Mouse (Mus musculus) layer of hippocampus, postnatal 10 days (tissue): ENCODE results near the gene Itpk1. TPM values are rescaled to one million over a fixed set of nuclear protein-coding genes. Genes with fewer than 3 reads are reported as not detected.

Source experiments
- DNase-seq, 2 experiments: peaks; one replicate each; pipeline ENCODE4 v3.0.0; 2021; ENCODE audit warnings: low spot score in 2 of 2
- microRNA-seq, 2 experiments: library from miRNA; unstranded; fragments of <30 nt; microRNA quantifications; one replicate each; pipeline ENCODE4 v1.2.0; 2021
- total RNA-seq, 2 experiments: library from RNA; stranded (reverse); gene quantifications; 2 replicates each; pipeline ENCODE4 v1.2.3; 2021

The Itpk1 gene
- total RNA-seq, 2 experiments from 2014 or later = 49.4 to 52.8 TPM

DNA sequence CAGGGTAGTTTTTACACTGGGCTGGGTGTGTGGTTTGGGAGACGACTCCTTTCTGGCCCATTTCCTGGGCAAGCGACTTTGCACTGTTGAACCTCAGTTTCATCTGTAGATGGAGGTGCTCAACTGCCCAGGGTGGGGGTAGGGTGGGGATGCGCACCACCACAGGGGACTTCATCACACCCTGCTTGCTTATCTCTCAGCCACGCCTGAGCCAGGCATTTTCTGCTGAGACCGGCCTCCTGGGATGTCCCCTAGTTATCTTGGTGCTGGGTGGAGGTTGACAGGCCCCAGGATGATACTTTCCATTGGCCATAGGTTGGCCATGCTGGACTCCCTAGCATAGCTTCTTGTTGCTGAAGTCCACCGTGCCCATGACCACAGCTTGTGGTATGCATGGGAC, 139.6 kb downstream of the Itpk1 start:
- no peak for DNase-seq

DNA sequence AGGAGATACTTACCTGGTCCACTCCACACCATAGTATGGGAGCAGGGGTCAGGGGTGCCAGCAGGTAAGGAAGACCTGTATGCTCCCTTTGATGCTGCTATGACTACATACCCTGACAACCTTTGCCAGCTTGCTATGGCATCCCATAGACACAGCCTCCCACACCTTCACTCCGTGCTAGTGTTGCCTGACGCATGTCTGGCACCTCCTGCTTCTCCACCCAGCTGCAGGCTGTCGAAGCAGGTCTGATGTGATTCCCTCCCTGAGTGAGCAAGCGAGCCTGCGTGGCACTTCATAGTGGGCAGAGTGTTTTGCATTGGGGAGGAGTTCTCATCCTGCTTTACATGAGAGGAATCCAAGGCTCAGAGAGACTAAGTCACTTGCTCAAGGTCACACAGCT, 147.4 kb downstream of the Itpk1 start:
- no peak for DNase-seq

DNA sequence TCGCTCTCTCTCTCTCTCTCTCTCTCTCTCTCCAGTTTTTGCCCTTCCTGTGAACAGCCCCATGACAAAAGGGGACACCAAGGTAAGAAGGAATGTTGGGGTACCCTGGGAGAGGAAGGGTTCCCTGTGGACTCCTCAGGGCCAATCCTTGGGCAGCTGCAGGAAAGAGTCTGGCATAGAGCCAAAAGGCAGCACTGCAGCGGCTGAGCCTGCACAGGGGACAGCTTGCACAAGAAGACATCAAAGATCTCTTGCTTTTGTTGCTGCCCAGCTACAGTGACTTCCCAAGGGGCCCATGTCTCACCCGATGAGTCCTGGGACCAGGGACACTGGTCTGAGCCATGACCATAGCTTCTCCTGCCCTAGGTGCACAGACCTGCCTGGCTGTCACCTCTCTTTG, 148.9 kb downstream of the Itpk1 start:
- no peak for DNase-seq

DNA sequence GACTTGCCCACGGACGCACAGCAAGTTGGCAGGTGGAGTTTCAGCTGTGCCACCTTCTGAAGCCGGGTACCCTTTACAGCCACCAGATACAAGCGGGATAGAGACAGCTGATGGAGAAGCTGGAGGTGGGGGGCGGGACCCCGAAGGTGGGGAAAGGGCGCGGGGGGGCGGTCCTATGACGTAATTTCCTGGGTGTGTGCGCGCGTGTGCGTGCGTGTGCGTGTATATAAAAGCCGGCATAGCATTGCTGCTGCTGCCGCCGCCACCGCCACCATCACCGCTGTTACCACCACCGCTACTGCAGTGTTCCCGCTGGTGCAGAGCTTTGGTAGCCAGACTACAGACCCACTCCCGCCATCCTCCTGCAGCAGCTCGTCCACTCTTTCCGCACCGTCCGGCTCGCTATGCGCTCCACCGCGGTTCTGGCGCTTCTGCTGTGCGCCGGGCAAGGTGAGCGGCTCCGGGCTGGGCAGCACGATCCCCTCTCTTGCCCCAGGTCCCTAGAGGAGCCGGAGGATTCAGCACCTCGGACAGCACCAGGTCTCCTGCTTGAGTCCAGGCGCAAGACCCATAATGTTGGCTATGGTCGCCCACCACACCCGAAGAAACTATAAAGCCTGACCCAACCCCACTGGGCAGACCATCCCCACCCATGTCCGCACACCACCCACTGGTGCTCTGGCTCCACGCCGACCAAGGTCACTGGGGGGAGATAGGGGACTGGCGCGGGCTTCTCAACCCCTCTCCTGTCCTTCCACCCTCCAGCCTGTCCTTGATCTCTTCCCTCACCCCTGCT, 149.8 kb downstream of the Itpk1 start, which contains the start of gene Chga:
Gene Chga (plus strand): TSS at position 249 of the 796 bp plus-strand sequence.
- DNase-seq = peak; percentile 75 to 81

DNA sequence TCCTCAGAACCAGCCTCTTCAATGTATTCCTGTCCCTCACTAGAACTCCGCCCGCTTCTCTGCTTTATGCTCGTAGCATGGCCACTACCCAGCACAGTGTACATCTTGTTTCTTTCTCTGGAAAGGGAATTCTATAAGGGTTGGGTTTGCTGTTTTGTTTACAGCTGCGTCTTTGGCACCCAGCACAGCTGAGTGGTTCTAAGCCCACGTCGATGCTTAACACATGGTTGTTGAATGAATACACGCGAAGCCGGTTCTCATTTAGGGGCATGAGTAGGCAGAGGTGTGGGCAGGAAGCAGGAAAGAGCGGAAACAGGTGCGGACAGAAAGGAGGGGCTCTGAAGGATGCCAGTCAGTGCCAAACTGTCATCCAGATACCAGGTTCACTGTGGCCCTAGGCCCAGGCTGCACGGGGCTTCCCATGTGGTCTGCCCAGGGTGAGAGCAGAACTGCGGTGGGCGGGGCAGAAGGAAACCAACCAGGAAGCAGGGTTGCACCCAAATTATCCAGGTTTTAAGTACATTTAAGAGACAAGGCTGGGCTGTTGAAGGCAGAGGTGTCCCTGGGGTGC, 150.9 kb downstream of the Itpk1 start:
- no peak for DNase-seq

DNA sequence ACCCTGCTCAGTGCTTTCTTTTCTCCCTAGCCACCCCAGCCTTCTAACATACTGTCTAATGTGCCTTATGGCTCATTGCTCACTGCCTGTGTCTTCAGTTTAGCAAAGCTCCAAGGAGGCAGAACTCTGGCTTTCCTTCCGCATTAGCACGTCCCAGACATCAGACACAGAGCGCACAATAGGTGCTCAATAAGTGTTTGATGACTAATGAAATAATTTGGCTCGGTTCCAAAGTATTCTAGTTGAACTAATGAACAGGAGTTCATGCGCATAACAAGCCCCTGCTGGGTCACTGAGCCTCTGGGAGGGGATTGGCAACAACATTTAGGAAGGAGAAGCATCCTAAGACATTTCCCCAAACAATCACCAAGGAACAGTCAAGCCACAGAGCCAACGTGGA, 152.7 kb downstream of the Itpk1 start:
- DNase-seq = no peak

DNA sequence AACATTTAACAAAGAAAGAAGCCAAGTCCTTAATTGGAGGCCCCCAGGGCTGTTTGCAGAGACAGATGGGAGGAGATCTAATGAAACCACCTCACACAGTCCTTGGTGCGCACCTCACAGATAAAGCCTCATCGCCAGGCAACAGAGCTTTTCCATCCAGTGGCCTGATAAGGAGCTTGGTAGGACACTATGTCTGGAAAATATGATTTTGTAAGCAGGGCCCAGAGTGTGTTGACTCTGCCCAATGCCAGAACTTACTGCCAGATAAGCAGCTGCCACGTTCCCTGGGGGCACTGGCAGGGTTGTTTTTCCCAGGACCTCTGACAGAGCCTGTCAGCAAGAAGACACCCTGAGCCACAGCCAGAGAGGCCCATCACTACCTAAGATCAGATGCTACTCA, 153.5 kb downstream of the Itpk1 start:
- DNase-seq = no peak

DNA sequence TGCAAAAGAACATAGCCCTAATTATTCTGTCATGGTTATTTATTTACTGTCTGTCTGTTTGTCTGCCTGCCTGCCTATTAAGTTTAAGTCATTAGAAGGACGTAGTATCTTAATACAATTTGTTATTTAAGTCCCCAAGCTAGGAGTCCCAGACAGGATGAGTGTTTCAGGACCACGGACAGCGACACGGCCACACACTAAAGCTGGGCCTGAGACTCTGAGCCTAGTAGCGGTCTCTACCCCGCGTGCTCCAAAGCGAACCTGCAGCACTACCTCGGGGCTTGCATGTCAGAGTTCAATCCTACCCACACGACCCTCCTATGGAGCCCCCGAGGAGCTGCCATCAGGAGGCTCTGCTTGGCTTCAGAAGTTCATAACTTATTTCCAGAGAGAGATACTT, 154.2 kb downstream of the Itpk1 start:
- DNase-seq = peak; percentile 56 to 66

DNA sequence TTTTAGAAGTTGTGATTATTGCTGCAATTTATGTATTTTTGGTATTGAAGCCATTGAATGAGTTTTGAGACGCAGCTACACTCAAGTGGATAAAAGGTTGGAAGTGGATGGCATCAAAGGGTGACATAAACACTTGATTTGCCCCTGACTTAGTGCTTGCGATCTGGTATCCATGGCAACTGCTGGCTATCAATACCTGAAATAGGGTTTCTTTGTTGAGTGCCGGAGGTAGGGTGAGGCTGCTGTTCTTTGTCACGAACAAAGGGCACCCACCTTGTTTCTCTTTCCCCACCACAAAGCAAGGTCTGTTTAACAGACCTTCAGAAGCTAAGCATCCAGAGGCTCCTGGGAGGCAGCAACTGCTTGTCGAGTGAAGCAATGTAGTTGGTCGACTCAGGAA, 159.6 kb downstream of the Itpk1 start:
- DNase-seq = no peak

DNA sequence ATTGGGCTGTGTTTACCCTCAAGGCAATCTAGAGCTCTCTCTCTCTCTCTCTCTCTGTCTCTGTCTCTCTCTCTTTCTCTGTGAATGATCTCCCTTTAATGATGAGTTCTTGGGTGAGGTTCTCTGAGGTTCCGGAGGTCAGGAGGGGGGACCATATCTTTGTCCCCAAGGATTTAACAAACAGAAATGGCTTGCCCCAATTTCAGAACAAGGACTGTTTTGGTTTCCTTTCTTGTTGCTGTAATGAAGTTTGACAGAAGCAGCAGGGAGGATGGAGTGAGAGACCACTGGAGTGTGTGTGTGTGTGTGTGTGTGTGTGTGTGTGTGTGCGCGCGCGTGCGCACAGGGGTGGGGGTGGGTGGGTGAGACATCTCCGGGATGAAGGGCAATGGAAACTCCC, 163.6 kb downstream of the Itpk1 start:
- DNase-seq = no peak

DNA sequence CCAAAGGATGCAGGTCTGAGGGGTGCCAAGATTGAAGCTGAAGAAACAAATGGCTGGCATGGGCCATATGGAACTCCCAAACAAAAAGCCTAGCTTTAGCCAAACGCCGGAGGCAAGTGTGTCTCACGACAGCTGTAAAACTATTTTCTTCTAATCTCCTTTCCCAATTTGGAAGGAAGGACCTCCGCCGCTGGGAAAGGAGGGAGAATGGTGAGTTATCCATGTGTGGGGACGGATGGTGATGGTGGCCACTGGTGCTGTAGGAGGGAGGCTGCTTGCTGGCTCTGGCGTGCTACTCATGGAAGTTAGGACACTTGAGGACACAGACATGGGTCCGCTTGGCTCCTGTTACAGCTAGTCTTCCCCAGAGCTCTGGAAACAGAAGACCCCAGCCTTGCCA, 164.5 kb downstream of the Itpk1 start:
- no peak for DNase-seq

DNA sequence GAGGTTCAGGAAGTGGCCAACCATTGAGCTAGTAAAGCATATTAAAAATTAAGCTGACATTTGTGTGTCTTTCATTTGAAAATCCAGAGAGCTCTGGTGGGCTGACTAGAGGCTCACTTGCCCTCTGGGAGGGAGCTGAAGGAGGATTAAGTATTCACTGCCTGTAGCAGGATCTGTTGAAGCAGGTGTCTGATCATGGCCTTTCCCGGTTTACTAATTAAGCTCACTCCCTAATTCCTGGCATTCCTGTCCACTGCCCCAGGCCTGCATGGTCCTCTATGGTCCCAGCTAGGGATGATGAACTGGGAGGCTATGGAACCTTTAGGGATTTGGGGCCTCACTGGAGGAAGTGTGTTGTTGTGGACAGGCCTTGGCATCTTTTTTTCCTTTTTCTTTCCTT, 168.9 kb downstream of the Itpk1 start:
- DNase-seq = no peak

DNA sequence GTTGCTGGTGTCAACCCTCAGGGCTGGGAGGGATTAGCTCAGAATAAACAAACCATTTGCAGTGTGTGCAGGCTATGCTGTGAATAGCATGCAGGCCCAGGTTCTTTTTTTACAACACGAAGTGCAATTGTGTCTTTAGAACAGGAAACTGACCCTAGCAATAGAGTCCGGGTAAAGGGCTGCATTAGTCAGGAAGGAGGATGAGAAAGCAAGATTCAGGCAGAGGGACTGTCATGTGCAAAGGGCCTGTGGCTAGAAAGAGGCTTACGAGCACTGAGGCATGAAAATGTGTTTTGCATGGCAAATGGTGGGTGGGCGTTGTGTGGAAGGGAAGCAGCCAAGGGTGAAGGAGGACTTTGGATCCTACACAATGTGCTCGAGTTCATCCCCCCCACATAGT, 176.7 kb downstream of the Itpk1 start:
- DNase-seq = no peak

DNA sequence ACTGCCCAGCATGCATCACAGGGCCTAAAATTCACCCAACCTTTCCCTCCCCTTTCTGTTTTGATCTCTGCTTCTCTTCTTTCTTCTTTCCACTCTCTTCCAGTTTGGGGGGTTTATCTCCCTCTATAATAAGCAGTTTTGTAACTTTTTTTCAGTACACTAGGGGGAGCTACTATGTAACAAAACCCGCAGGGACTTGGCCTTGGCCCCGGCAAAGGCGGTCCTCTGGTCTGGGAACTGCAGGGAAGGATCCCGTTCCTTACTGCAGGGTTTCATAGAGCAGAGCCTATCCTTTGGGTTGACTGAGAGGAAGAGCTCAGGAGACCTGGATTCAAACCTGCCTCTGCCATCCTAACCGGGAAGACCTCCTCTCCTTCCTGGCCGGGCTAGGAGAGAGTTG, 180.0 kb downstream of the Itpk1 start:
- peak in 1 of 2 experiments; percentile 35 for DNase-seq

DNA sequence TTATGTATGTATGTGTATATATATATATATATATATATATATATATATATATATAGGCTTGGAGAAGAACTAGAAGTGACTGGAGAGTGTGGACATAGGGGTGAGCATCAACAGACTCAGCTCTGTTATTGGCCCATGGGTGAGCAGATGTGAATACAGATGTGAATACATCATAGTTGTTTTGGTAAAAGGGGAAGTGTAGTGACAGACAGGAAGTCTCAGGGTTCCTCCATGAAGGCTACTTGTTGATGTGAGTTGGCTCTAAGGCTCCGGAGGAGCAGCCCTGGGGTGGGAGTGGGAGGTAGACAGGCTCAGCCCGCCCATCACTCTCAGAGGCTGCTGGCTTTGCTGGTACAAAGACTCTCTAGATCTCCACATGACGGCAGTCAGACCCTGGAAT, 180.5 kb downstream of the Itpk1 start:
- no peak for DNase-seq

DNA sequence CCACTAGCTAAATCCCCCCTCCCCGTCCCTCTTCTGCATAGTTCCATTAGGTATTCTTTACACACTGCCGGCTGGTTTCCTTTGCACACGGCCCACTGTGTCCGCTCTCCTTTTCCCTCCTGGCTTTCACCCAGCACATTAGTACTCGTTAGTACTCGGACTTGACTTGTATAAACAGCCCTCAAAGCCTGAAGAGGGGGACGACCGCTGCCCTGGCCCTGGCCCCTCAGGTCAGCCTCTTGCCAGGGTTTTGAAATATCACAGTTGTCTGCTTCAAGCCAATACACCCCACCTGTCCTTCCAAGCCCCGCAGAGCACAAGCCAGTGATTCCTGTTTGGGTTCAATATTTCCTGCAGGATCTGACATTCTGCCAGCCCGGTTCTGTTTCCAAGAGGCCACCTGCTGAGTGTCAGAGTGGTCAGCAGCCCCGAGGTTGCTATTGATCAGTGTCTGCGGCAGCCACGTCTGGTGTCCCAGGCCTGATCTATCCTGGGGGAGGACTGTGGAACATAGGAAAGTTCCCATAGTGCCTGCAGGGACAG, 182.9 kb downstream of the Itpk1 start:
- peak in 1 of 2 experiments; percentile 27 for DNase-seq

DNA sequence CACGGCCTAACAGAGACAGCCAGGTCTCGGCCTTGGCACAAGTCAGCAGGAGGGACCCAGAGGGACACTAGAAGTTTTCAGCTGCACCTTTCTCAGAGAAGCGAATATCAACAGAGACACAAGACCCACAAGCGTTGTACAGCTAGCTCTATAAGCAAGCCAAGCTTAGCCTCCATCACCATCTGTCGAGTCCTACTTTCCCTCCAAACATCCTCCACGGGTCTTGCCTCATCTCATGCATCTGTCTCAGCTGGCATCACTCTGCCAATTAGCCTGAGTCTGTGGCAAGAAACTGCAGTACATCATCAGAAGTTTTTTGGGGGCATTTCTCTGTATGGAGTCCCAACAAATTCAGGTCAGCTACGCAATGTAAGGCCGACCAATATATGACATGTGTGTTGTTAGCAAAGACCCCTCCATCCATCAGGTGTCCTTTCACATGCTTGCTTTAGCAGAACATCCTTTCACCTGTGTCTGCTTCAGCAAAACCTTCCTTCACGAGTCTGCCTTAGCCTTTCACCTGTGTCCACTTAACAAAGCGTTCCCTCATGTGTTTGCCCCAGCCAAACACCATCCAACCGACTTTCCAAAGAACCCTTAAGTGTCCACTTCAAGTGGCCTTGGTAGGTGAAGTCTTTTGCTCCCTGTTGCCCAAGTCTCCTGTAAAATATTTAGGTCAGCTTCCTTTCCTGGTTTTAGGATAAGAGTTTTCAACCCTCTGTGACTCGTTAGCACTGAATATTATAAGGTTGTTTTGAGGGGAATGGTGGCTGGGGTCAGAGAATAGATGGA, 184.6 kb downstream of the Itpk1 start:
- peak in 1 of 2 experiments; percentile 6 for DNase-seq

Small RNA genes within 50 kb of the gene (microRNA-seq; reads per million reads assigned to microRNA genes)
- gene Mir1936 = 0 to 0.98 reads per million in 2 experiments

Other genes with a start within 250 kb of the Itpk1 start
- gene Golga5, start 235.8 kb downstream of the Itpk1 start, total RNA-seq = 10 to 100 TPM; 22.5 to 25.1 TPM
- 100 to 1,000 TPM; 150 to 152 TPM for gene Chga, start 150.0 kb downstream of the Itpk1 start, total RNA-seq
- gene Moap1, start 38.7 kb upstream of the Itpk1 start, total RNA-seq = 10 to 100 TPM; 30.8 to 30.9 TPM
- gene Tmem251, start 38.8 kb upstream of the Itpk1 start, total RNA-seq = 1 to 10 TPM; 4.7 TPM
- gene Gm28051, start 52.8 kb upstream of the Itpk1 start, total RNA-seq = not detected
- gene Gon7, start 52.9 kb upstream of the Itpk1 start, total RNA-seq = 10 to 100 TPM; 12.4 to 12.6 TPM
- gene Ubr7, start 53.0 kb upstream of the Itpk1 start, total RNA-seq = 10 to 100 TPM; 32.4 to 33.1 TPM
- gene Gm20604, start 53.7 kb upstream of the Itpk1 start, total RNA-seq = 10 to 100 TPM; 17.8 to 18.0 TPM
- 10 to 100 TPM; 21.3 to 21.8 TPM for gene Btbd7, start 173.5 kb upstream of the Itpk1 start, total RNA-seq
- not detected for gene Cox8c, start 194.4 kb upstream of the Itpk1 start, total RNA-seq
- 10 to 100 TPM; 38.9 to 41.0 TPM for gene Unc79, start 243.9 kb upstream of the Itpk1 start, total RNA-seq